Mouse (Mus musculus): ENCODE results near the gene Srm. TPM values are rescaled to one million over a fixed set of nuclear protein-coding genes. Genes with fewer than 3 reads are reported as not detected.

The Srm gene
- polyA plus RNA-seq, 1 experiment, result 35.5 TPM

GRCm38 (mm10) chr4:148607758-148608157 is 16.5 kb downstream of the Srm start:
- 15% methylated on average over 5 of the region's 5 CpGs for WGBS
- DNase-seq, result peak; percentile 68
- Histone ChIP-seq H3K4me3 (replicated peaks; ENCODE audit: extremely low read depth, low read depth, low read length) (no peak overlapping the region), H3K4me1 (ENCODE audit: control insufficient read depth, insufficient read depth, low read length) (no peaks in the 10 kb centered on the region)
- TF ChIP-seq POLR2A (IDR thresholded peaks at IDR 0.05; ENCODE audit: borderline replicate concordance, extremely low read depth, low read depth, low read length) (no peak), CTCF (IDR thresholded peaks at IDR 0.05; ENCODE audit: insufficient read depth, low read length) (peak; percentile 85)

GRCm38 (mm10) chr4:148609805-148610204 is 18.5 kb downstream of the Srm start:
- H3K4me3 ChIP-seq (replicated peaks; ENCODE audit: extremely low read depth, low read depth, low read length), result no peak overlapping the region
- no peak for TF ChIP-seq POLR2A (IDR thresholded peaks at IDR 0.05; ENCODE audit: borderline replicate concordance, extremely low read depth, low read depth, low read length)
- TF ChIP-seq CTCF (IDR thresholded peaks at IDR 0.05; ENCODE audit: insufficient read depth, low read length), result no peak
- no peaks in the 10 kb centered on the region for H3K4me1 ChIP-seq (ENCODE audit: control insufficient read depth, insufficient read depth, low read length)
- DNase-seq, result no peak
- WGBS, result 69% methylated on average over 5 of the region's 5 CpGs

- Histone ChIP-seq H3K4me3 (replicated peaks; ENCODE audit: extremely low read depth, low read depth, low read length) (no peak overlapping the region), H3K4me1 (ENCODE audit: control insufficient read depth, insufficient read depth, low read length) (no peaks in the 10 kb centered on the region)
- DNase-seq, result no peak
- TF ChIP-seq POLR2A (IDR thresholded peaks at IDR 0.05; ENCODE audit: borderline replicate concordance, extremely low read depth, low read depth, low read length) (no peak), CTCF (IDR thresholded peaks at IDR 0.05; ENCODE audit: insufficient read depth, low read length) (no peak)
- WGBS, result 41% methylated on average over 5 of the region's 5 CpGs
These were observed 19.5 kb downstream of the Srm start for GRCm38 (mm10) chr4:148610631-148611364.

GRCm38 (mm10) chr4:148612557-148612956 is 21.3 kb downstream of the Srm start:
- TF ChIP-seq CTCF (IDR thresholded peaks at IDR 0.05; ENCODE audit: insufficient read depth, low read length), result no peak
- TF ChIP-seq POLR2A (IDR thresholded peaks at IDR 0.05; ENCODE audit: borderline replicate concordance, extremely low read depth, low read depth, low read length), result no peak
- 52% methylated on average over 4 of the region's 4 CpGs for WGBS
- Histone ChIP-seq H3K4me3 (replicated peaks; ENCODE audit: extremely low read depth, low read depth, low read length) (no peak overlapping the region), H3K4me1 (ENCODE audit: control insufficient read depth, insufficient read depth, low read length) (no peaks in the 10 kb centered on the region)
- no peak for DNase-seq

- TF ChIP-seq CTCF (IDR thresholded peaks at IDR 0.05; ENCODE audit: insufficient read depth, low read length) (no peak), POLR2A (IDR thresholded peaks at IDR 0.05; ENCODE audit: borderline replicate concordance, extremely low read depth, low read depth, low read length) (no peak)
- Histone ChIP-seq H3K4me1 (ENCODE audit: control insufficient read depth, insufficient read depth, low read length) (no peaks in the 10 kb centered on the region), H3K4me3 (replicated peaks; ENCODE audit: extremely low read depth, low read depth, low read length) (no peak overlapping the region)
- DNase-seq, result no peak
- 81% methylated on average over 9 of the region's 9 CpGs for WGBS
These were observed 22.4 kb downstream of the Srm start for GRCm38 (mm10) chr4:148613738-148614137.

GRCm38 (mm10) chr4:148619805-148620204 is 28.5 kb downstream of the Srm start:
- no peak for TF ChIP-seq POLR2A (IDR thresholded peaks at IDR 0.05; ENCODE audit: borderline replicate concordance, extremely low read depth, low read depth, low read length)
- TF ChIP-seq CTCF (IDR thresholded peaks at IDR 0.05; ENCODE audit: insufficient read depth, low read length), result no peak
- no peak for DNase-seq
- no peak overlapping the region for H3K4me3 ChIP-seq (replicated peaks; ENCODE audit: extremely low read depth, low read depth, low read length)
- H3K4me1 ChIP-seq (ENCODE audit: control insufficient read depth, insufficient read depth, low read length), result peaks cover 9% of the 10 kb centered on the region; the same call in 1 of the 2 replicates
- WGBS, result 50% methylated on average over 1 of the region's 1 CpGs

GRCm38 (mm10) chr4:148620718-148621117 is 29.4 kb downstream of the Srm start:
- 76% methylated on average over 1 of the region's 1 CpGs for WGBS
- no peak for TF ChIP-seq CTCF (IDR thresholded peaks at IDR 0.05; ENCODE audit: insufficient read depth, low read length)
- no peak for TF ChIP-seq POLR2A (IDR thresholded peaks at IDR 0.05; ENCODE audit: borderline replicate concordance, extremely low read depth, low read depth, low read length)
- H3K4me1 ChIP-seq (ENCODE audit: control insufficient read depth, insufficient read depth, low read length), result peaks cover 11% of the 10 kb centered on the region; the same call in 1 of the 2 replicates
- no peak for DNase-seq
- H3K4me3 ChIP-seq (replicated peaks; ENCODE audit: extremely low read depth, low read depth, low read length), result no peak overlapping the region

- WGBS, result 72% methylated on average over 4 of the region's 4 CpGs
- no peak overlapping the region for H3K4me3 ChIP-seq (replicated peaks; ENCODE audit: extremely low read depth, low read depth, low read length)
- TF ChIP-seq POLR2A (IDR thresholded peaks at IDR 0.05; ENCODE audit: borderline replicate concordance, extremely low read depth, low read depth, low read length) (no peak), CTCF (IDR thresholded peaks at IDR 0.05; ENCODE audit: insufficient read depth, low read length) (no peak)
- DNase-seq, result no peak
- H3K4me1 ChIP-seq (ENCODE audit: control insufficient read depth, insufficient read depth, low read length), result peaks cover 11% of the 10 kb centered on the region; the same call in 1 of the 2 replicates
These were observed 31.2 kb downstream of the Srm start for GRCm38 (mm10) chr4:148622485-148622884.

GRCm38 (mm10) chr4:148623609-148624008 is 32.3 kb downstream of the Srm start:
- WGBS, result 67% methylated on average over 4 of the region's 4 CpGs
- Histone ChIP-seq H3K4me3 (replicated peaks; ENCODE audit: extremely low read depth, low read depth, low read length) (no peak overlapping the region), H3K4me1 (ENCODE audit: control insufficient read depth, insufficient read depth, low read length) (peaks cover 11% of the 10 kb centered on the region; the same call in 1 of the 2 replicates)
- TF ChIP-seq POLR2A (IDR thresholded peaks at IDR 0.05; ENCODE audit: borderline replicate concordance, extremely low read depth, low read depth, low read length) (no peak), CTCF (IDR thresholded peaks at IDR 0.05; ENCODE audit: insufficient read depth, low read length) (no peak)
- no peak for DNase-seq

- no peak for DNase-seq
- Histone ChIP-seq H3K4me3 (replicated peaks; ENCODE audit: extremely low read depth, low read depth, low read length) (peak overlapping the region; percentile 24), H3K4me1 (ENCODE audit: control insufficient read depth, insufficient read depth, low read length) (peaks cover 11% of the 10 kb centered on the region; the same call in 1 of the 2 replicates)
- 65% methylated on average over 10 of the region's 10 CpGs for WGBS
- TF ChIP-seq POLR2A (IDR thresholded peaks at IDR 0.05; ENCODE audit: borderline replicate concordance, extremely low read depth, low read depth, low read length) (no peak), CTCF (IDR thresholded peaks at IDR 0.05; ENCODE audit: insufficient read depth, low read length) (no peak)
These were observed 33.7 kb downstream of the Srm start for GRCm38 (mm10) chr4:148625010-148625409.
